Mouse (Mus musculus): ENCODE results near the gene Misp. TPM values are rescaled to one million over a fixed set of nuclear protein-coding genes. Genes with fewer than 3 reads are reported as not detected.

The Misp gene
- total RNA-seq (2021), result under 1 TPM in 1 of 2 experiments, not detected in 1; 0.42 TPM
- long read RNA-seq, experiment 1, result 0 reads
- long read RNA-seq, experiment 2, result 0 reads

DNA sequence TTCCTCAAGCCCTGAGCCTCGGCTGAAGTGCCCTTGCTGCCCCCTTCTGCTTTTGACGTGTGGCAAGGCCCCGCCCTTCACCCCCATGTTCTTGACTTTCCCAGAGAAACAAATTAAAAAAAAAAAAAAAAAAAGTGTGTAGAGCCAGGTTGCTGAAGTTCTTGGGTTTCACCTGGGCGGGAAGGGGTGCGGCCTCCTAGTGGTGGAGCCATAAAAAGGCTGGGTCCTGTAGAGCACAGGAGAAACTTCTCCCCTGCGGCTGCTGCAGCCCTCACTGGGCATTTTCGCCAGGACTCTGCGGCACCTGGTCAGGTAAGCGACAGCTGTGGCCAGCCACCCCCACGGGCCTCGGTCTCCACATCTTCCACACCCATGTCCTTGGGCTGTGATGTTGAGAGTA, at the start of gene Misp:
TSS of gene Misp (plus strand) at position 208 of the 400 bp plus-strand sequence.
- no peak for DNase-seq (ENCODE audit: low spot score in 2 of 2)

DNA sequence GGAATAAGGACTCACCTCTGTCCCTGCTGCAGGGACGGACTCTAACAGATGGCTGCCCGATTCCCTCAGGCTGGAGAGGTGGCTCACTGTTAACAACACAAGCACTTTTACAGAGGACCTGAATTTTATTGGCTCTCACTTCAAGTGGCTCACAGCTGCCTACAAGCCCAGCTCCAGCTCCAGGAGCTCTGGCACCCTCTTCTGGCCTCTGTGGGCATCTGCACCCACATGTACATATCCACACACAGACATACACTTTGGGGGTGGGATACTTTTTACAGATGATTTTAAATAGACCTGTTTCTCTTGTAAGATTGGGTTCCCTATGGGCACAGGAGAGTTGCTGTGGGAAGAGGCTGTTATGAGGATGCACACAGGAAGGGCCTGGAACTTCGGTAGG, 48.5 kb upstream of the Misp start:
- DNase-seq (ENCODE audit: low spot score in 2 of 2), result no peak

- no peak for DNase-seq (ENCODE audit: low spot score in 2 of 2)
Observed at GRCm38 (mm10) chr10:79773208-79773607, 47.6 kb upstream of the Misp start.

DNA sequence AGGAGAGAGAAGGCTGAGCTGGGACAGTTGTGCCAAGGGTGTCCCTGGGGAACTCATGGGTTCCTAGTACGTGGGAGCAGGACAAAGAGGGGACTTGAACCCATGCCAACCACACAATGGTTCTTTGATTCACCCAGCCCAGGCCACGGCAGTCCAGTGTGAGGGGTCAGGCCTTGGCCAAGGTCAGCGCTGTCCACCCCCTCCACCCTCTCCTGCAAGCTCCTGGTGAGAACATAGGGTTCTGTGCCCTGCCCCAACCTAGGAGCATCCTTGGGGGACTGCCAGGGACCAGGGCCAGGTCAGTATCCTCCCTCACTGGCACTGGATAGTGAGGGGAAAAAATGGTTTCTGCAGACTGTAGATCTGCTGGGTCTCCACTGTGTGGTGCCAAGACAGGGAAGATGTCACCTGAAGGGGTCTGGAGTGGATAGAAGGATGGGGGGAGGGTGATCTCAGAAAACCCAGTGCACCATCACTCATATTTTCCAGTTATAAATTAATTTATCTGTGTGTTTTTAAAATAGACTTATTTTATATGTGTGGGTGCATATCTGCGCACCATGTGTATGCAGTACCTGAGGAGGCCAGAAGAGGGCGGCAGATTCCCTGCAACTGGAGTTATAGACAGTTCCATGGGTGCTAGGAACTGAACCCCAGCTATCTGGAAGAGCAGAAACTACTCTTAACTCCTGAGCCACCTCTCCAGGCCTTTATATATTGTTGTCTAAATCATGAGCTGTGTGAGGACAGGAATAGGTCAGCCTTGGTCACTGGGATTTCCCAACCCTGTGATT, 46.1 kb upstream of the Misp start:
- no peak for DNase-seq (ENCODE audit: low spot score in 2 of 2)

DNA sequence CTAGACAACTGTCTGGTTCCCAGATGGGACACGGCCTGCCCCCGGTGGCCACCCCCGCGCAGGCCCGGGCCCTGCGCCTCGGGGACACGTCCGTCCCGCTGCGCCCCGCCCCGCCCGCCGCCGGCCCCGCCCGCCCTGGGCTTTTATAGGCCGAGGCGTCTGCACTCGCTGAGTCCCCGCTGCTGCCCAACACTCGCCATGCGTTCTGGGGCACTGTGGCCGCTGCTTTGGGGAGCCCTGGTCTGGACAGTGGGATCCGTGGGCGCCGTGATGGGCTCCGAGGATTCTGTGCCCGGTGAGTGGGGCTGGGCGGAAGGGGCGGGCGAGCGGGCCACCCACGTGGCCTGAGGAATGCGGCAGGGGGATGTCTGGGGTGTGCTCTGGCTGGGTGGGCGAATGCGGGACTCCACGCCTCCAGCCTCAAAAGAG, 43.7 kb upstream of the Misp start, which contains the start of gene Fstl3:
TSS of gene Fstl3 (plus strand) at position 170 of the 429 bp plus-strand sequence.
- DNase-seq (ENCODE audit: low spot score in 2 of 2), result no peak

- peak in 1 of 2 experiments; percentile 54 for DNase-seq (ENCODE audit: low spot score in 2 of 2)
Observed at GRCm38 (mm10) chr10:79778006-79778405, 42.8 kb upstream of the Misp start.

GRCm38 (mm10) chr10:79779193-79779592, 41.6 kb upstream of the Misp start:
- DNase-seq (ENCODE audit: low spot score in 2 of 2), result no peak

GRCm38 (mm10) chr10:79779784-79780663, 40.8 kb upstream of the Misp start:
- DNase-seq (ENCODE audit: low spot score in 2 of 2), result peak; percentile 82 to 88

DNA sequence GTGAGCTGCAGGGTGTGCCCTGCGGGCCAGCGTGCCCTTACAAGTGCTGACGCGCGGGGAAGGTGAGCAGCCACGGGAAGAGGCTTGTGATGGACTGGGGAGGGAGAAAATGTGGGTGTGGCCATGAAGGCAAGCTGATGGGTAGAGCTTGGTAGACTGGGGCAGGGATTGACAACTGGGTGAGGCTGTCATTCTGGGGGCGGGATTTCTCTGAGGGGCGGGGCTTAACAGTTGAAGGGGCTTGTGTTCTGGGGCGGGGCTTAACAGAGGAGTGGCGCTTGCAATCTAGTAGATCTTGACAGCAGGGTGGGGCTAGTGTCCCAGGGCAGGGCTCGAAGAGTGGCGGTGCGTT, 40.1 kb upstream of the Misp start:
- DNase-seq (ENCODE audit: low spot score in 2 of 2), result no peak

DNA sequence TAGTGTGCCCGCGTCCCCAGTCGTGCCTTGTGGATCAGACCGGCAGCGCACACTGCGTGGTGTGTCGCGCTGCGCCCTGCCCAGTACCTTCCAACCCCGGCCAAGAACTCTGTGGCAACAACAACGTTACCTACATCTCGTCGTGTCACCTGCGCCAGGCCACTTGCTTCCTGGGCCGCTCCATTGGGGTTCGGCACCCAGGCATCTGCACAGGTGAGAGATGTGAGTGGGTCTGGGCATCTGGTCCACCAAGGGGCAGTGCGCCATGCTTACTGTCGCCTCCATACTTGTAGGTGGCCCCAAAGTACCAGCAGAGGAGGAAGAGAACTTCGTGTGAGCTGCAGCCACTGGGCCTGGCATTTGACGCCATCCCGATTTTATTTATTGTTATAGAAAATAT, 39.6 kb upstream of the Misp start:
- no peak for DNase-seq (ENCODE audit: low spot score in 2 of 2)

GRCm38 (mm10) chr10:79781956-79782355, 38.8 kb upstream of the Misp start:
- no peak for DNase-seq (ENCODE audit: low spot score in 2 of 2)

- DNase-seq (ENCODE audit: low spot score in 2 of 2), result no peak
Observed at GRCm38 (mm10) chr10:79783050-79783449, 37.7 kb upstream of the Misp start.

DNA sequence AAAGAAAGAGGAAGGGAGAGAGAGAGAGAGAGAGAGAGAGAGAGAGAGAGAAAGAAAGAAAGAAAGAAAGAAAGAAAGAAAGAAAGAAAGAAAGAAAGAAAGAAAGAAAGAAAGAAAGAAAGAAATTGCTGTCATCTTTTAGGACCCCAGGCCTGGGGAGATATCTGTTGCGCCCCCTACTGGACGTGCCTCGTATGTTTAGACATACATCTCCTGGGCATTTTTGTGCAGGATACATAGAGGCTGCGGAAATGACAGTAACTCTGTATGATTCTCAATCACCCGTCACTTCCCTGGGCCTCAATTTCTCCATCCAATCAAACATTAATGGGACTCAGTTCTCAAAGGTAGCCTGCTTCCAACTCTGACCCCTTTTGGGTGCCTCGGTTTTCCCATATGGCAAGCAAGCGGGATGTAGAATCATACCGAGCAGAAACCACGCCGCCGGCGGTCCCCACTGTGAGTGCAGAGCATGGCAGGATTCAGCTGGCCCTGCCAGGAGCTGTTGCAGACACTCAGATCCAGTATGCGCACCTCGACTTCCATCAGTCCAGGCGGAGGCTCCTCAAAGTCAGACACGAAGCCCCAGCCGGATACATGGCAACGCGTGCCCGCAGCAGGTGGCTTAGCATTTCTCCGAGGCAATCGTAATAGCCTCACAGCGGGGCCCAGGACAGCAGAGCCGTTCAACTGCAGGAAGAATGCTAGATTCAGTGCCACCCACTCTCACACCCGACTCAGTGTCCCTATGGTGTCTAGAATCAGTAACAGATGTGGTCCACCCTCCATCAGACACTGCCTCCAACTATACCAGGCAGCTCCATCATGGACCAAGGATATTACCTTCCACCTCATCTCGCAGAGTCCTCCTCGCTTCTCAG, 36.6 kb upstream of the Misp start:
- no peak for DNase-seq (ENCODE audit: low spot score in 2 of 2)

- peak; percentile 59 to 76 for DNase-seq (ENCODE audit: low spot score in 2 of 2)
Observed at GRCm38 (mm10) chr10:79788386-79789158, 32.2 kb upstream of the Misp start.

DNA sequence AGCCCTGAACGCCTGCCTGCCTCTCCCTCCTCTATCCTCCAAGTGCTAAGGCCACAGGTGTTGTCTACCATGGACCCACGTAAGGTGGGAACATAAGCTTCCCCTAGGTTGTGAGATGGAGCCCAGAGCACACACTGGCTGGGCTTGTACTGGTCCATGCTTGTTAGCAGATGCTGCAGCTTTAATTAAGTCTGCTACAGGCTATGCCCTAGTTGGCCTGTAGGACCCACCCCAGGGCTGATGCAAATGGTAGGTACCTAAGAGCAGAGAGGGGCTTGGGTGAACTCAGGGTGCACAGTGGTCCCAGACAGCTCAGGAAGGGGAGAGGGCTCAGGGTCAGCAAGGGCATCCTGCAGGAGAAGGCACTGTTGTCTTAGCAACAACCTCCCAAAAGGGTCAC, 31.2 kb upstream of the Misp start:
- DNase-seq (ENCODE audit: low spot score in 2 of 2), result no peak

DNA sequence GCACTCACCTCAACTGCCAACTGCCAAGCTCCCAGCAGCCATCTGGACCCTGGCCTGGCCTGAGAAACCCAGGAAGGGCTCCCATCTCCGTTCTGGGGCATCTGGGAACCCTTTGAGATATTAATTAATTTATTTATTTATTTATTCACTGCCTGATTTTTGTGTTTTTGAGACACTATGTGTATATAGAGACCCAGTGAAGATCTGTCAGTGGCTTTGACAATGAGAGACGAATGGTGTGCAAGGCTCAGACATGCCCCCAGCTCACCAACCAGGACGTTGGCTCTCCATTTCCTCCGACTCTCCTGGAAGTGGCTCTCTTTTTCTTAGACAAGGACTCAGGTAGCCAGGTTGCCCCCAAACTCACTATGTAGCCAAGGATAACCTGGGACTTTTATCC, 29.9 kb upstream of the Misp start, which contains the start of gene Prss57:
TSS of gene Prss57 (minus strand) at position 101 of the 400 bp plus-strand sequence.
- DNase-seq (ENCODE audit: low spot score in 2 of 2), result no peak

GRCm38 (mm10) chr10:79792339-79793040, 28.3 kb upstream of the Misp start:
- no peak for DNase-seq (ENCODE audit: low spot score in 2 of 2)

- peak; percentile 68 to 79 for DNase-seq (ENCODE audit: low spot score in 2 of 2)
Observed at GRCm38 (mm10) chr10:79793051-79793737, 27.6 kb upstream of the Misp start, which contains the start of gene Palm. Palm (plus strand) TSS chr10:79793572.

Measured in gastrocnemius, postnatal 4 days (tissue).